Mouse (Mus musculus) brown adipose tissue, adult 24 weeks (tissue): ENCODE measurements around the gene Smr3a. TPM values are rescaled to one million over a fixed set of nuclear protein-coding genes. Genes with fewer than 3 reads are reported as not detected.

Experiments
- H3K27ac ChIP-seq: fragments of 200-500 bp; replicated peaks from 2 replicates; pipeline ENCODE4 v1.5.1; 2012; ENCODE audit warnings: low read depth, mild to moderate bottlenecking, low read length
- H3K4me1 ChIP-seq: fragments of 200-500 bp; 2 replicates; pipeline ENCODE4 v1.6.1; 2012; ENCODE audit warnings: low read length, mixed read lengths; ENCODE audit not compliant: control insufficient read depth, insufficient read depth, insufficient read length
- H3K4me3 ChIP-seq: fragments of 200-500 bp; 2 replicates; pipeline ENCODE4 v1.5.1; 2012; ENCODE audit warnings: low read depth, mild to moderate bottlenecking, low read length, moderate library complexity; ENCODE audit not compliant: insufficient read depth
- polyA plus RNA-seq: library from polyadenylated mRNA; stranded (reverse); fragments of >200 nt; gene quantifications from 2 replicates; pipeline ENCODE4 v1.2.4, GENCODE M21; 2012; ENCODE audit not compliant: missing spikeins, insufficient read depth, insufficient read length

Smr3a gene
- not detected in 2 replicates for polyA plus RNA-seq

DNA sequence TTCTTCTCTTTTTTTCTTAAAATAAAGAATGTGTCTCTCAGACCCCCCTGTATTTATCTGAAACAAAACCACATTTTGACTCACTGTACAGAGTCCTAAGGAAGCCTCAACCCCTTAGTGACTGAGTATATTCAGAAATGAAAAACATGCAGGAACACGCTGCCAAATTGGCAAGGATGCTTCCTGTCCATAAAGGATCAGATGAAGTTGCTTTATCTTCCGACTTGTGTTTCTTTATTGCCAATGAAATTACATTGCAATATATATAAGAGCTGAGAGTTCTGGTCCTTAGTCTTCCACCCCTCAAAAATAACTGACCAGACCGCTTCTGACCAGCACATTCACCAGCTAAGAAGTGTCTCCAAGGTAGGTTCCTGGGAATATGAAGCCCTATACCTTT, at the start of gene Smr3a:
TSS of gene Smr3a (plus strand) at position 301 of the 400 bp plus-strand sequence.
- Histone ChIP-seq H3K4me3 (no peak within 1 kb of the TSS), H3K27ac (no peak within 1 kb of the TSS), H3K4me1 (no peaks in the 10 kb centered on the region)

DNA sequence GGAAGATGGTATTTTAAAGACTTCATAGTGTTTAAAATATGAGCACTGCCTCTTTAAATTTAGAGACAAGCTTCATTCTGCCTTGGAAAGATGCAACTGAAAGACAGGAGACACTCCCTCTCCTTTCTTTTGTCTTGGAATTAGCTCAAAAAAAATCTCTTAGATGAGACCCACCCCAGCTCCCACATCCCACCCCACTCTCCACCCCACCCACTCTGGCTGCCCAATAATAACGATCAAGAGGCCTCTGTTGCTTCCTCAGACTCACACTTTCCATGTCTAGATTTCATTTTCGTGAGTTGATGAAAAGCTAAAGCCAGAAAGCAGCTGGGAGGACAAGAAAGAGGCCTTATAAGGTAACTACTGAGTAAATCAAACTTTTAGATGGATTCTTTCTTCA, 33.1 kb upstream of the Smr3a start, which contains the start of the genes 2310003L06Rik and Gm28434:
TSS of gene 2310003L06Rik (plus strand) at position 259 of the 400 bp plus-strand sequence.
TSS of gene Gm28434 (plus strand) at position 317 of the 400 bp plus-strand sequence.
- no peak within 1 kb of the TSS for H3K4me3 ChIP-seq
- H3K4me1 ChIP-seq, result no peaks in the 10 kb centered on the region
- no peak within 1 kb of the TSS for H3K27ac ChIP-seq

DNA sequence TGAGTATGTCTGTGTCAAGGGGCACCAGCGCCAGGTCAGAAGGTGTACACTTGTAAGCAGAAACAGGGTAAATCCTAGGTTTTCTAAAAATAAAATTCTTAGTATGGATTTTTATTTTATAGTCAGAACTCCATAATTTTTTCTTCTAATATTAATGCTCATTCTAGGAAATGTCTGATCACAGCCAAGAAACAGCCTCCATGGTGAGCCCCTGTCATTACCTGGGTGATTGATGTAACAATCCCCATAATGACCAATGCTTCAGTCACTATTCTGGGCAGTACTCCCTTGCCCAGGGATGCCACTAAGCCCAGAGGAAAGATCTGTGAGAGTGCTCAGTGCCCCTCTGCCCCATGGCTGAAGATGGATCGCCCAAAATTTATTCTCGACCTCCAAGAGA, 23.2 kb upstream of the Smr3a start, which contains the start of gene Cabs1:
TSS of gene Cabs1 (plus strand) at position 301 of the 400 bp plus-strand sequence.
- no peak within 1 kb of the TSS for H3K4me3 ChIP-seq
- no peak within 1 kb of the TSS for H3K27ac ChIP-seq
- H3K4me1 ChIP-seq, result no peaks in the 10 kb centered on the region

GRCm38 (mm10) chr5:87982468-87983214, 19.7 kb upstream of the Smr3a start:
- no peaks in the 10 kb centered on the region for H3K4me1 ChIP-seq
- no peak overlapping the region for H3K4me3 ChIP-seq
- no peak overlapping the region for H3K27ac ChIP-seq

GRCm38 (mm10) chr5:88005241-88005640, 2.9 kb downstream of the Smr3a start:
- Histone ChIP-seq H3K4me3 (no peak overlapping the region), H3K4me1 (no peaks in the 10 kb centered on the region), H3K27ac (no peak overlapping the region)

Other genes with a start within 250 kb of the Smr3a start
- gene Csn1s2a, start 228.0 kb upstream of the Smr3a start, polyA plus RNA-seq, result not detected in 2 replicates
- not detected in 2 replicates for gene Csn1s2b, start 194.5 kb upstream of the Smr3a start, polyA plus RNA-seq
- gene Prr27, start 176.9 kb upstream of the Smr3a start, polyA plus RNA-seq, result not detected in 2 replicates
- gene Odam, start 117.5 kb upstream of the Smr3a start, polyA plus RNA-seq, result not detected in 2 replicates
- gene Csn3, start 77.0 kb upstream of the Smr3a start, polyA plus RNA-seq, result not detected in 2 replicates
- not detected in 2 replicates for gene 2310003L06Rik, start 33.1 kb upstream of the Smr3a start, polyA plus RNA-seq
- not detected in 2 replicates for gene Gm28434, start 33.0 kb upstream of the Smr3a start, polyA plus RNA-seq
- gene Cabs1, start 23.1 kb upstream of the Smr3a start, polyA plus RNA-seq, result not detected in 2 replicates
- gene Smr2, start 84.0 kb downstream of the Smr3a start, polyA plus RNA-seq, result not detected in 2 replicates
- gene Gm11116, start 109.0 kb downstream of the Smr3a start, polyA plus RNA-seq, result not detected in 2 replicates
- not detected in 2 replicates for gene Gm11115, start 151.6 kb downstream of the Smr3a start, polyA plus RNA-seq